Mouse (Mus musculus) erythroblast, embryonic 14.5 days (primary cell): ENCODE results near the gene Sfrp2.

ENCODE experiments used
- GATA1 ChIP-seq: IDR thresholded peaks from 2 replicates; pipeline ENCODE4 v1.6.1; 2012; ENCODE audit warnings: low read length, inconsistent platforms, mixed read lengths
- TAL1 ChIP-seq: IDR thresholded peaks from 3 replicates; pipeline ENCODE4 v1.6.1; 2012; ENCODE audit warnings: low read length, inconsistent platforms, mixed read lengths

- TF ChIP-seq TAL1 (no peak), GATA1 (no peak)
These were observed 31.7 kb downstream of the Sfrp2 start for GRCm38 (mm10) chr3:83797828-83798227.
